Mouse (Mus musculus) kidney, embryonic 14.5 days (tissue): ENCODE measurements around the gene Dydc2. TPM values are rescaled to one million over a fixed set of nuclear protein-coding genes. Genes with fewer than 3 reads are reported as not detected.
A peak's percentile ranks its signal among the peaks of the same experiment; 100 is the strongest.

Experiments used
- ATAC-seq: fragments of 200-750 bp; cut with Nextera tagmentation; 2 replicates; pipeline ENCODE4 v1.8.0; 2017; ENCODE audit warnings: moderate number of reproducible peaks, mild to moderate bottlenecking, moderate TSS enrichment, moderate library complexity; ENCODE audit not compliant: low FRiP score, low TSS enrichment
- H3K27ac ChIP-seq: fragments of 300-500 bp; sonication (generic); 2 replicates; pipeline ENCODE4 v1.5.1; 2014; ENCODE audit warnings: low read depth, mild to moderate bottlenecking, low read length, moderate library complexity, mixed read lengths
- H3K27me3 ChIP-seq: fragments of 300-500 bp; sonication (generic); 2 replicates; pipeline ENCODE4 v1.6.1; 2014; ENCODE audit warnings: mild to moderate bottlenecking, low read length; ENCODE audit not compliant: control insufficient read depth, insufficient read depth
- H3K36me3 ChIP-seq: fragments of 300-500 bp; sonication (generic); 2 replicates; pipeline ENCODE4 v1.6.1; 2014; ENCODE audit warnings: low read length, mixed read lengths; ENCODE audit not compliant: control insufficient read depth, insufficient read depth
- H3K4me1 ChIP-seq: fragments of 300-500 bp; sonication (generic); 2 replicates; pipeline ENCODE4 v1.6.1; 2014; ENCODE audit warnings: low read length, mixed read lengths; ENCODE audit not compliant: control insufficient read depth, insufficient read depth
- H3K4me2 ChIP-seq: fragments of 300-500 bp; sonication (generic); replicated peaks from 2 replicates; pipeline ENCODE4 v1.6.1; 2014; ENCODE audit warnings: low read depth, mild to moderate bottlenecking, low read length
- H3K4me3 ChIP-seq: fragments of 300-500 bp; sonication (generic); 2 replicates; pipeline ENCODE4 v1.5.1; 2014; ENCODE audit warnings: mild to moderate bottlenecking, low read length
- H3K9ac ChIP-seq: fragments of 300-500 bp; sonication (generic); 2 replicates; pipeline ENCODE4 v1.6.1; 2014; ENCODE audit warnings: low read depth, mild to moderate bottlenecking, low read length, moderate library complexity
- H3K9me3 ChIP-seq: fragments of 300-500 bp; sonication (generic); 2 replicates; pipeline ENCODE4 v1.6.1; 2016; ENCODE audit warnings: low read length; ENCODE audit not compliant: control insufficient read depth
- WGBS: fragments of 180-500 bp; shearing (Covaris S2); extraction: QIAGEN DNeasy Blood & Tissue Kit; methylation state at CpG from one replicate; pipeline ENCODE4 v1.1.7; 2014; 5-methylcytosine and 5-hydroxymethylcytosine counted together
- polyA plus RNA-seq: library from polyadenylated mRNA; unstranded; fragments of >200 nt; fragmentation: Nextera tagmentation; extraction: Ambion mirVana; gene quantifications from 2 replicates; pipeline ENCODE4 v1.2.1, GENCODE M21; 2014

The Dydc2 gene
- polyA plus RNA-seq, 1 experiment from 2014 or later = not detected

DNA sequence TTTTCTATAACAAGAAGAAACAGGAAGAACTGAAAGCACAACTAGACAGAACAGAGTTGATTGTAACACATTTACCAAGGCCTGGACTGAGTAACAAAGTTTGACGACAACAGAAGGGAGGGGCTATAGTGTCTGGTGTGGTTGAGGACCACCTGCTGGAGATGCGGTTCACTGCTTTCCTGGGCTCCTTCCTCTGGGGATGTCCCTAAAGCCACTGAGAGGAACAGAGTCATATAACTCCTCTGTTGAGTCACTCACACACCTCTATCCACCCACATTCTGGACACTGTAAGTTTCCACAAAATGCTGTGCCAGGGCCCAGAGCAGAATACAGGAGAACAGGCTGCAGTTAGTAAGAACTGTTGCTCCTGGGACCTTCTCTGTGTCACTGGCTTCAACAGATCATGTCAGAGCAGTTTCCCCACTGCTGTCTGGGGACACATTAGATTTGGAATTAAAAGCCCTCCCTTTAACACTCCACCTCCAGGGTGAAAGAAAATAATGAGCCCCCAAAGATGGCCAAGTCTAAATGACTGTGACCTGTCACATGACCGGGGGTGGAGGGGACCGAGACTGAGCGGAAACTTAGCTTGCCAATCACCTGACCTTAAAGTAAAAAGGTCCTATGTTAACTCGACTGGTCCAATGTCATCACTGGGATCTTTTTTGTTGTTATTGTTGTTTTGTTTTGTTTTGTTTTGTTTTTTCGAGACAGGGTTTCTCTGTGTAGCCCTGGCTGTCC lies 68.9 kb downstream of the Dydc2 start:
- Histone ChIP-seq H3K4me3 (no peak overlapping the region), H3K4me1 (peaks cover 9% of the 10 kb centered on the region), H3K27ac (no peak overlapping the region), H3K27me3 (no peaks in the 10 kb centered on the region), H3K4me2 (no peak overlapping the region), H3K9me3 (no peaks in the 10 kb centered on the region), H3K36me3 (peaks cover 14% of the 10 kb centered on the region; the same call in 1 of the 2 replicates), H3K9ac (no peak overlapping the region)
- peak; percentile 16; the same call in 1 of the 2 replicates for ATAC-seq
- 71% methylated on average over 7 of the region's 7 CpGs for WGBS

Other genes with a start within 250 kb of the Dydc2 start
- 0.57 and 0.65 TPM in 2 replicates for gene Sh2d4b, start 175.9 kb downstream of the Dydc2 start, polyA plus RNA-seq
- 67.4 and 118 TPM in 2 replicates for gene Tspan14, start 102.4 kb downstream of the Dydc2 start, polyA plus RNA-seq
- 108 and 112 TPM in 2 replicates for gene Fam213a, start 55.4 kb downstream of the Dydc2 start, polyA plus RNA-seq
- gene Dydc1, start 3.7 kb upstream of the Dydc2 start, polyA plus RNA-seq = not detected in 2 replicates
- gene Mat1a, start 35.8 kb upstream of the Dydc2 start, polyA plus RNA-seq = not detected in 2 replicates
- gene Sftpa1, start 62.6 kb upstream of the Dydc2 start, polyA plus RNA-seq = not detected in 2 replicates
- gene Mbl1, start 82.2 kb upstream of the Dydc2 start, polyA plus RNA-seq = not detected in 2 replicates
- gene Sftpd, start 115.9 kb upstream of the Dydc2 start, polyA plus RNA-seq = not detected in 2 replicates
- 0.12 TPM in 1 of 2 replicates, not detected in the other for gene Gm2832, start 209.6 kb upstream of the Dydc2 start, polyA plus RNA-seq